Mouse (Mus musculus) layer of hippocampus, adult 18-20 months (tissue): ENCODE measurements around the gene Sf3a2. TPM values are rescaled to one million over a fixed set of nuclear protein-coding genes. Genes with fewer than 3 reads are reported as not detected.

Experiments
- DNase-seq, 2 experiments: peaks; one replicate each; pipeline ENCODE4 v3.0.0; 2022; ENCODE audit warnings: low spot score in 2 of 2
- long read RNA-seq: library from polyadenylated mRNA; stranded (forward); transcript quantifications from one replicate; pipeline ENCODE4 v2.0.0, GENCODE M21; 2021
- total RNA-seq, 2 experiments: library from RNA; stranded (reverse); gene quantifications; 2 replicates each; pipeline ENCODE4 v1.2.3; 2021

Gene Sf3a2
- total RNA-seq, result 10 to 100 TPM; 52.3 to 57.3 TPM
- long read RNA-seq, transcript Sf3a2-203 (9 exons, 2,213 nt), result major isoform, 40 of 57 reads
- long read RNA-seq, partial matches to known transcripts, result 6 of 57 reads
- long read RNA-seq, other reads (novel, unspliced or antisense), result 9 of 57 reads

- peak; percentile 93 to 97 for DNase-seq
Measured at GRCm38 (mm10) chr10:80798150-80799006, at the start of gene Sf3a2, which contains the start of gene Plekhj1. TSS of gene Sf3a2 (plus strand) at chr10:80798198. TSS of gene Plekhj1 (minus strand) at chr10:80798626.

- no peak for DNase-seq
Measured at GRCm38 (mm10) chr10:80748609-80749008, 49.4 kb upstream of the Sf3a2 start.

GRCm38 (mm10) chr10:80751188-80751832, 46.7 kb upstream of the Sf3a2 start:
- DNase-seq, result no peak

- no peak for DNase-seq
Measured at GRCm38 (mm10) chr10:80752079-80752625, 45.8 kb upstream of the Sf3a2 start.

- DNase-seq, result peak; percentile 97 to 99
Measured at GRCm38 (mm10) chr10:80754594-80755290, 43.3 kb upstream of the Sf3a2 start, which contains the start of gene Dot1l. TSS of gene Dot1l (plus strand) at chr10:80755206.

GRCm38 (mm10) chr10:80755291-80756015, 42.5 kb upstream of the Sf3a2 start:
- DNase-seq, result no peak

- DNase-seq, result no peak
Measured at GRCm38 (mm10) chr10:80756099-80756498, 41.9 kb upstream of the Sf3a2 start.

GRCm38 (mm10) chr10:80756509-80756908, 41.5 kb upstream of the Sf3a2 start:
- DNase-seq, result no peak

- peak in 1 of 2 experiments; percentile 36 for DNase-seq
Measured at GRCm38 (mm10) chr10:80756967-80757366, 41.0 kb upstream of the Sf3a2 start.

- DNase-seq, result peak; percentile 60 to 71
Measured at GRCm38 (mm10) chr10:80757717-80758116, 40.3 kb upstream of the Sf3a2 start.

- no peak for DNase-seq
Measured at GRCm38 (mm10) chr10:80758651-80759050, 39.3 kb upstream of the Sf3a2 start.

GRCm38 (mm10) chr10:80760596-80761524, 37.1 kb upstream of the Sf3a2 start:
- DNase-seq, result no peak

- DNase-seq, result no peak
Measured at GRCm38 (mm10) chr10:80761821-80762220, 36.2 kb upstream of the Sf3a2 start.

- no peak for DNase-seq
Measured at GRCm38 (mm10) chr10:80763502-80763901, 34.5 kb upstream of the Sf3a2 start.

- no peak for DNase-seq
Measured at GRCm38 (mm10) chr10:80765746-80766145, 32.3 kb upstream of the Sf3a2 start.

- DNase-seq, result no peak
Measured at GRCm38 (mm10) chr10:80766161-80766815, 31.7 kb upstream of the Sf3a2 start.

GRCm38 (mm10) chr10:80768365-80768764, 29.6 kb upstream of the Sf3a2 start:
- no peak for DNase-seq

GRCm38 (mm10) chr10:80773816-80774215, 24.2 kb upstream of the Sf3a2 start:
- DNase-seq, result no peak

GRCm38 (mm10) chr10:80774549-80774948, 23.4 kb upstream of the Sf3a2 start:
- DNase-seq, result peak; percentile 87 to 95
